Mouse (Mus musculus) spleen, adult 12 weeks (tissue): ENCODE measurements around the gene Zfp384.
A peak's percentile ranks its signal among the peaks of the same experiment; 100 is the strongest.

Experiments
- DNase-seq: peaks from one replicate; pipeline ENCODE4 v3.0.0; 2022; ENCODE audit warnings: low spot score

The Zfp384 gene

GRCm38 (mm10) chr6:125009129-125009180 is at the start of gene Zfp384:
Zfp384 (plus strand) TSS chr6:125009145.
- DNase-seq, result no peak

GRCm38 (mm10) chr6:124959960-124960359 is 49.0 kb upstream of the Zfp384 start:
- DNase-seq, result no peak

GRCm38 (mm10) chr6:124961021-124961420 is 47.9 kb upstream of the Zfp384 start:
- DNase-seq, result no peak

- no peak for DNase-seq
Measured at GRCm38 (mm10) chr6:124964638-124965037, 44.3 kb upstream of the Zfp384 start.

- DNase-seq, result peak; percentile 92
Measured at GRCm38 (mm10) chr6:124965088-124965719, 43.7 kb upstream of the Zfp384 start, which contains the start of gene Cops7a. Cops7a (minus strand) TSS chr6:124965538.

GRCm38 (mm10) chr6:124965747-124966146 is 43.2 kb upstream of the Zfp384 start:
- no peak for DNase-seq

- no peak for DNase-seq
Measured at GRCm38 (mm10) chr6:124966466-124967118, 42.4 kb upstream of the Zfp384 start.

GRCm38 (mm10) chr6:124967766-124968165 is 41.2 kb upstream of the Zfp384 start:
- peak; percentile 18 for DNase-seq

GRCm38 (mm10) chr6:124992241-124992640 is 16.7 kb upstream of the Zfp384 start:
- DNase-seq, result no peak

- DNase-seq, result no peak
Measured at GRCm38 (mm10) chr6:124993365-124993764, 15.6 kb upstream of the Zfp384 start.

GRCm38 (mm10) chr6:124993876-124994275 is 15.1 kb upstream of the Zfp384 start:
- DNase-seq, result no peak

- no peak for DNase-seq
Measured at GRCm38 (mm10) chr6:124995246-124995645, 13.7 kb upstream of the Zfp384 start.

- no peak for DNase-seq
Measured at GRCm38 (mm10) chr6:124995831-124996403, 13.0 kb upstream of the Zfp384 start.

GRCm38 (mm10) chr6:124996551-124997501 is 12.1 kb upstream of the Zfp384 start, which contains the start of gene Pianp:
Pianp (plus strand) TSS chr6:124996694.
- peak; percentile 47 for DNase-seq

- no peak for DNase-seq
Measured at GRCm38 (mm10) chr6:124998066-124998465, 10.9 kb upstream of the Zfp384 start.

- DNase-seq, result no peak
Measured at GRCm38 (mm10) chr6:124999091-124999490, 9.9 kb upstream of the Zfp384 start.

GRCm38 (mm10) chr6:124999546-124999945 is 9.4 kb upstream of the Zfp384 start:
- DNase-seq, result no peak

- DNase-seq, result no peak
Measured at GRCm38 (mm10) chr6:125003706-125004105, 5.2 kb upstream of the Zfp384 start.

GRCm38 (mm10) chr6:125005086-125005485 is 3.9 kb upstream of the Zfp384 start:
- no peak for DNase-seq

GRCm38 (mm10) chr6:125008060-125008459 is 885 bp upstream of the Zfp384 start:
- no peak for DNase-seq

- peak; percentile 90 for DNase-seq
Measured at GRCm38 (mm10) chr6:125008586-125009128, 288 bp upstream of the Zfp384 start.
